Mouse (Mus musculus) liver, embryonic 13.5 days (tissue): ENCODE measurements around the gene Pip5k1a. TPM values are rescaled to one million over a fixed set of nuclear protein-coding genes. Genes with fewer than 3 reads are reported as not detected.

Source experiments
- ATAC-seq: fragments of 200-750 bp; cut with Nextera tagmentation; 2 replicates; pipeline ENCODE4 v1.8.0; 2017; ENCODE audit warnings: low read depth, mild to moderate bottlenecking, moderate number of reproducible peaks, moderate library complexity
- DNase-seq: peaks from one replicate; pipeline ENCODE4 v3.0.0; 2022
- H3K27ac ChIP-seq: fragments of 300-500 bp; sonication (generic); 2 replicates; pipeline ENCODE4 v1.5.1; 2015; ENCODE audit warnings: moderate library complexity, mild to moderate bottlenecking, inconsistent platforms
- H3K27me3 ChIP-seq: fragments of 300-500 bp; sonication (generic); 2 replicates; pipeline ENCODE4 v1.6.1; 2015; ENCODE audit warnings: mild to moderate bottlenecking, inconsistent platforms
- H3K36me3 ChIP-seq: fragments of 300-500 bp; sonication (generic); 2 replicates; pipeline ENCODE4 v1.6.1; 2015; ENCODE audit warnings: mild to moderate bottlenecking, inconsistent platforms
- H3K4me1 ChIP-seq: fragments of 300-500 bp; sonication (generic); replicated peaks from 2 replicates; pipeline ENCODE4 v1.6.1; 2015; ENCODE audit warnings: inconsistent platforms
- H3K4me2 ChIP-seq: fragments of 300-500 bp; sonication (generic); 2 replicates; pipeline ENCODE4 v1.6.1; 2015; ENCODE audit warnings: inconsistent platforms, mild to moderate bottlenecking, moderate library complexity
- H3K4me3 ChIP-seq: fragments of 300-500 bp; sonication (generic); replicated peaks from 2 replicates; pipeline ENCODE4 v1.5.1; 2015; ENCODE audit warnings: mild to moderate bottlenecking, inconsistent platforms
- H3K9ac ChIP-seq: fragments of 300-500 bp; sonication (generic); 2 replicates; pipeline ENCODE4 v1.6.1; 2015; ENCODE audit warnings: mild to moderate bottlenecking, inconsistent platforms
- H3K9me3 ChIP-seq: fragments of 300-500 bp; sonication (generic); replicated peaks from 2 replicates; pipeline ENCODE4 v1.6.1; 2016; ENCODE audit warnings: inconsistent platforms
- WGBS: fragments of 180-500 bp; shearing (Covaris S2); methylation state at CpG from one replicate; pipeline ENCODE4 v1.1.7; 2015; ENCODE audit not compliant: insufficient replicate concordance; 5-methylcytosine and 5-hydroxymethylcytosine counted together
- microRNA-seq: library from miRNA; unstranded; fragments of <30 nt; microRNA quantifications from one replicate; pipeline ENCODE4, GENCODE M21; 2016
- polyA plus RNA-seq: library from polyadenylated mRNA; unstranded; fragments of >200 nt; fragmentation: Nextera tagmentation; extraction: Ambion mirVana; gene quantifications from 2 replicates; pipeline ENCODE4 v1.2.1, GENCODE M21; 2015

The Pip5k1a gene
- polyA plus RNA-seq, 1 experiment from 2014 or later: 9.6 TPM

GRCm38 (mm10) chr3:95018741-95019140, 88.0 kb downstream of the Pip5k1a start:
- no peak overlapping the region for H3K9ac ChIP-seq
- no peak overlapping the region for H3K4me3 ChIP-seq
- ATAC-seq (no peak), DNase-seq (no peak)
- no peaks in the 10 kb centered on the region for H3K9me3 ChIP-seq
- no peaks in the 10 kb centered on the region for H3K27me3 ChIP-seq
- peaks cover 29% of the 10 kb centered on the region for H3K4me1 ChIP-seq
- 73% methylated on average over 2 of the region's 2 CpGs for WGBS
- no peak overlapping the region for H3K27ac ChIP-seq
- peaks cover 7% of the 10 kb centered on the region; the same call in 1 of the 2 replicates for H3K36me3 ChIP-seq
- H3K4me2 ChIP-seq: no peak overlapping the region

- Histone ChIP-seq H3K27ac (peak overlapping the region; percentile 97), H3K4me2 (peak overlapping the region; percentile 86), H3K4me3 (peak overlapping the region; percentile 85), H3K36me3 (peaks cover 15% of the 10 kb centered on the region), H3K9me3 (no peaks in the 10 kb centered on the region), H3K4me1 (peaks cover 47% of the 10 kb centered on the region), H3K27me3 (no peaks in the 10 kb centered on the region), H3K9ac (peak overlapping the region; percentile 83)
- ATAC-seq (no peak), DNase-seq (no peak)
- 4% methylated on average over 21 of the region's 21 CpGs for WGBS
Observed at GRCm38 (mm10) chr3:95016532-95017056, 90.1 kb downstream of the Pip5k1a start.

- H3K4me2 ChIP-seq: peak overlapping the region; percentile 86
- under 1% methylated on average over 40 of the region's 40 CpGs for WGBS
Observed at GRCm38 (mm10) chr3:95015891-95016531, 90.7 kb downstream of the Pip5k1a start.

GRCm38 (mm10) chr3:95015337-95015872, 91.3 kb downstream of the Pip5k1a start, which contains the start of gene Zfp687:
Gene Zfp687 (minus strand): TSS chr3:95015448.
- Histone ChIP-seq H3K27me3 (no peaks in the 10 kb centered on the region), H3K9me3 (no peaks in the 10 kb centered on the region), H3K4me1 (peaks cover 56% of the 10 kb centered on the region), H3K36me3 (peaks cover 22% of the 10 kb centered on the region), H3K27ac (peak within 1 kb of the TSS; percentile 97), H3K4me2 (peak within 1 kb of the TSS; percentile 97), H3K9ac (peak within 1 kb of the TSS; percentile 85), H3K4me3 (peak within 1 kb of the TSS; percentile 85)
- DNase-seq (peak; percentile 99), ATAC-seq (peak; percentile 97)
- WGBS: under 1% methylated on average over 29 of the region's 37 CpGs

More at GRCm38 (mm10) chr3:95015891-95016531, 90.7 kb downstream of the Pip5k1a start:
- Histone ChIP-seq H3K9ac (peak overlapping the region; percentile 83), H3K9me3 (no peaks in the 10 kb centered on the region), H3K4me1 (peaks cover 53% of the 10 kb centered on the region), H3K27ac (peak overlapping the region; percentile 97), H3K36me3 (peaks cover 20% of the 10 kb centered on the region), H3K27me3 (no peaks in the 10 kb centered on the region), H3K4me3 (peak overlapping the region; percentile 85)
- DNase-seq (peak; percentile 91), ATAC-seq (peak; percentile 65)

GRCm38 (mm10) chr3:95014428-95015151, 92.1 kb downstream of the Pip5k1a start:
- ATAC-seq: no peak
- no peaks in the 10 kb centered on the region for H3K27me3 ChIP-seq

GRCm38 (mm10) chr3:95013699-95014427, 92.9 kb downstream of the Pip5k1a start:
- Histone ChIP-seq H3K4me3 (peak overlapping the region; percentile 85), H3K9ac (peak overlapping the region; percentile 85), H3K4me2 (peak overlapping the region; percentile 97), H3K9me3 (no peaks in the 10 kb centered on the region), H3K27ac (peak overlapping the region; percentile 90), H3K4me1 (peaks cover 63% of the 10 kb centered on the region), H3K36me3 (peaks cover 34% of the 10 kb centered on the region), H3K27me3 (no peaks in the 10 kb centered on the region)
- DNase-seq (no peak), ATAC-seq (no peak)
- WGBS: 25% methylated on average over 13 of the region's 13 CpGs

More at GRCm38 (mm10) chr3:95014428-95015151, 92.1 kb downstream of the Pip5k1a start:
- peak overlapping the region; percentile 85 for H3K4me3 ChIP-seq
- H3K4me2 ChIP-seq: peak overlapping the region; percentile 97
- H3K9me3 ChIP-seq: no peaks in the 10 kb centered on the region
- under 1% methylated on average over 42 of the region's 44 CpGs for WGBS
- H3K36me3 ChIP-seq: peaks cover 27% of the 10 kb centered on the region
- H3K27ac ChIP-seq: peak overlapping the region; percentile 90
- DNase-seq: peak; percentile 74
- peak overlapping the region; percentile 85 for H3K9ac ChIP-seq
- H3K4me1 ChIP-seq: peaks cover 63% of the 10 kb centered on the region

GRCm38 (mm10) chr3:95012982-95013381, 93.7 kb downstream of the Pip5k1a start:
- Histone ChIP-seq H3K4me2 (peak overlapping the region; percentile 97), H3K9ac (peak overlapping the region; percentile 85), H3K27ac (no peak overlapping the region), H3K4me3 (peak overlapping the region; percentile 85), H3K4me1 (peaks cover 55% of the 10 kb centered on the region), H3K9me3 (no peaks in the 10 kb centered on the region), H3K27me3 (no peaks in the 10 kb centered on the region), H3K36me3 (peaks cover 43% of the 10 kb centered on the region)
- WGBS: 83% methylated on average over 3 of the region's 3 CpGs
- ATAC-seq: no peak
- no peak for DNase-seq

GRCm38 (mm10) chr3:95010396-95010795, 96.3 kb downstream of the Pip5k1a start:
- H3K27me3 ChIP-seq: no peaks in the 10 kb centered on the region
- no peak overlapping the region for H3K4me3 ChIP-seq
- ATAC-seq (no peak), DNase-seq (no peak)
- WGBS: 80% methylated on average over 7 of the region's 7 CpGs
- H3K36me3 ChIP-seq: peaks cover 69% of the 10 kb centered on the region
- no peak overlapping the region for H3K4me2 ChIP-seq
- peaks cover 46% of the 10 kb centered on the region for H3K4me1 ChIP-seq
- no peak overlapping the region for H3K27ac ChIP-seq
- no peak overlapping the region for H3K9ac ChIP-seq
- H3K9me3 ChIP-seq: no peaks in the 10 kb centered on the region

Small RNA genes within 50 kb of the gene (microRNA-seq; reads per million reads assigned to microRNA genes)
- gene Mir8099-1: not detected

Other genes starting within 250 kb of the Pip5k1a start
- 201 and 214 TPM in 2 replicates for gene Psmb4, start 220.0 kb downstream of the Pip5k1a start, polyA plus RNA-seq
- 58.0 and 65.2 TPM in 2 replicates for gene Selenbp1, start 173.9 kb downstream of the Pip5k1a start, polyA plus RNA-seq
- 0.96 and 1.8 TPM in 2 replicates for gene Rfx5, start 152.9 kb downstream of the Pip5k1a start, polyA plus RNA-seq
- gene Pi4kb, start 132.2 kb downstream of the Pip5k1a start, polyA plus RNA-seq: 11.6 and 12.4 TPM in 2 replicates
- 5.8 and 8.2 TPM in 2 replicates for gene Zfp687, start 91.5 kb downstream of the Pip5k1a start, polyA plus RNA-seq
- gene Psmd4, start 64.3 kb downstream of the Pip5k1a start, polyA plus RNA-seq: 202 and 204 TPM in 2 replicates
- 39.2 and 43.3 TPM in 2 replicates for gene Vps72, start 4.1 kb upstream of the Pip5k1a start, polyA plus RNA-seq
- gene Tmod4, start 17.5 kb upstream of the Pip5k1a start, polyA plus RNA-seq: 0.17 and 0.67 TPM in 2 replicates
- gene Scnm1, start 27.1 kb upstream of the Pip5k1a start, polyA plus RNA-seq: 33.4 and 33.5 TPM in 2 replicates
- gene Lysmd1, start 27.2 kb upstream of the Pip5k1a start, polyA plus RNA-seq: 7.3 and 7.5 TPM in 2 replicates
- 5.7 and 6.0 TPM in 2 replicates for gene Tnfaip8l2, start 35.4 kb upstream of the Pip5k1a start, polyA plus RNA-seq
- gene Sema6c, start 53.5 kb upstream of the Pip5k1a start, polyA plus RNA-seq: 0.35 and 0.36 TPM in 2 replicates
- gene Gabpb2, start 111.0 kb upstream of the Pip5k1a start, polyA plus RNA-seq: 6.9 and 7.7 TPM in 2 replicates
- gene Cdc42se1, start 121.8 kb upstream of the Pip5k1a start, polyA plus RNA-seq: 43.9 and 50.1 TPM in 2 replicates
- 2.8 and 3.5 TPM in 2 replicates for gene Mllt11, start 125.2 kb upstream of the Pip5k1a start, polyA plus RNA-seq
- gene Gm128, start 134.7 kb upstream of the Pip5k1a start, polyA plus RNA-seq: 0.16 and 0.21 TPM in 2 replicates
- not detected in 2 replicates for gene Bnipl, start 144.3 kb upstream of the Pip5k1a start, polyA plus RNA-seq
- gene Mindy1, start 174.4 kb upstream of the Pip5k1a start, polyA plus RNA-seq: 17.0 and 18.6 TPM in 2 replicates
- 8.6 and 11.0 TPM in 2 replicates for gene Prune1, start 175.1 kb upstream of the Pip5k1a start, polyA plus RNA-seq
- gene Anxa9, start 200.2 kb upstream of the Pip5k1a start, polyA plus RNA-seq: 3.0 and 3.1 TPM in 2 replicates
- 113 and 125 TPM in 2 replicates for gene Cers2, start 207.9 kb upstream of the Pip5k1a start, polyA plus RNA-seq